Mouse (Mus musculus) mouse embryonic stem cell (cell line): ENCODE measurements around the gene Ppef2.

ENCODE experiments used
- in situ Hi-C, 2 experiments: fragments of 300-500 bp; cut with MboI; formaldehyde crosslinking; loops; 1 replicate in 1 of 2; 3 replicates in 1 of 2; pipeline ENCODE4 v1.14.3; 2019 to 2020; ENCODE audit warnings: low sequenced_read_pairs in 2 of 2, low pct_unique_long_range_greater_than_20kb in 1 of 2, mixed read lengths in 1 of 2; ENCODE audit not compliant: unreplicated experiment in 1 of 2

Ppef2 gene

GRCm38 (mm10) chr5:92244900-92245299 is 11.2 kb downstream of the Ppef2 start:
- in situ Hi-C loops = no loop called here

- in situ Hi-C loops = no loop called here
Observed at GRCm38 (mm10) chr5:92240769-92241168, 15.3 kb downstream of the Ppef2 start.

- in situ Hi-C loops = no loop called here
Observed at GRCm38 (mm10) chr5:92239333-92240232, 16.5 kb downstream of the Ppef2 start.

- in situ Hi-C loops = no loop called here
Observed at GRCm38 (mm10) chr5:92234939-92235557, 21.0 kb downstream of the Ppef2 start.

GRCm38 (mm10) chr5:92233366-92233765 is 22.7 kb downstream of the Ppef2 start:
- in situ Hi-C loops = no loop called here

GRCm38 (mm10) chr5:92231836-92232235 is 24.2 kb downstream of the Ppef2 start:
- in situ Hi-C loops = no loop called here

- in situ Hi-C loops = no loop called here
Observed at GRCm38 (mm10) chr5:92230306-92230705, 25.8 kb downstream of the Ppef2 start.

- in situ Hi-C loops = no loop called here
Observed at GRCm38 (mm10) chr5:92229514-92229913, 26.6 kb downstream of the Ppef2 start.

GRCm38 (mm10) chr5:92228776-92229175 is 27.3 kb downstream of the Ppef2 start:
- in situ Hi-C loops = no loop called here

- in situ Hi-C loops = no loop called here
Observed at GRCm38 (mm10) chr5:92227782-92228181, 28.3 kb downstream of the Ppef2 start.

- in situ Hi-C loops = no loop called here
Observed at GRCm38 (mm10) chr5:92220287-92220902, 35.7 kb downstream of the Ppef2 start.

- in situ Hi-C loops = no loop called here
Observed at GRCm38 (mm10) chr5:92219826-92220225, 36.3 kb downstream of the Ppef2 start.

GRCm38 (mm10) chr5:92218915-92219793 is 36.9 kb downstream of the Ppef2 start:
- in situ Hi-C loops = no loop called here

- in situ Hi-C loops = no loop called here
Observed at GRCm38 (mm10) chr5:92215308-92215707, 40.8 kb downstream of the Ppef2 start, which contains the start of gene U90926. TSS of gene U90926 (minus strand) at chr5:92215408.

GRCm38 (mm10) chr5:92212231-92212630 is 43.8 kb downstream of the Ppef2 start:
- in situ Hi-C loops = no loop called here

- in situ Hi-C loops = no loop called here
Observed at GRCm38 (mm10) chr5:92210205-92210604, 45.9 kb downstream of the Ppef2 start.

- in situ Hi-C loops = no loop called here
Observed at GRCm38 (mm10) chr5:92206121-92206520, 50.0 kb downstream of the Ppef2 start.

GRCm38 (mm10) chr5:92205706-92206105 is 50.4 kb downstream of the Ppef2 start:
- in situ Hi-C loops = no loop called here
